Mouse (Mus musculus): ENCODE measurements around the gene Lypd4. TPM values are rescaled to one million over a fixed set of nuclear protein-coding genes. Genes with fewer than 3 reads are reported as not detected.

Gene Lypd4
- total RNA-seq, 2 experiments from 2014 or later: not detected

GRCm38 (mm10) chr7:24887096-24887495, 17.4 kb upstream of the Lypd4 start:
- DNase-seq: no peak

- no peak for DNase-seq
Observed at GRCm38 (mm10) chr7:24886308-24886633, 16.5 kb upstream of the Lypd4 start.

DNA sequence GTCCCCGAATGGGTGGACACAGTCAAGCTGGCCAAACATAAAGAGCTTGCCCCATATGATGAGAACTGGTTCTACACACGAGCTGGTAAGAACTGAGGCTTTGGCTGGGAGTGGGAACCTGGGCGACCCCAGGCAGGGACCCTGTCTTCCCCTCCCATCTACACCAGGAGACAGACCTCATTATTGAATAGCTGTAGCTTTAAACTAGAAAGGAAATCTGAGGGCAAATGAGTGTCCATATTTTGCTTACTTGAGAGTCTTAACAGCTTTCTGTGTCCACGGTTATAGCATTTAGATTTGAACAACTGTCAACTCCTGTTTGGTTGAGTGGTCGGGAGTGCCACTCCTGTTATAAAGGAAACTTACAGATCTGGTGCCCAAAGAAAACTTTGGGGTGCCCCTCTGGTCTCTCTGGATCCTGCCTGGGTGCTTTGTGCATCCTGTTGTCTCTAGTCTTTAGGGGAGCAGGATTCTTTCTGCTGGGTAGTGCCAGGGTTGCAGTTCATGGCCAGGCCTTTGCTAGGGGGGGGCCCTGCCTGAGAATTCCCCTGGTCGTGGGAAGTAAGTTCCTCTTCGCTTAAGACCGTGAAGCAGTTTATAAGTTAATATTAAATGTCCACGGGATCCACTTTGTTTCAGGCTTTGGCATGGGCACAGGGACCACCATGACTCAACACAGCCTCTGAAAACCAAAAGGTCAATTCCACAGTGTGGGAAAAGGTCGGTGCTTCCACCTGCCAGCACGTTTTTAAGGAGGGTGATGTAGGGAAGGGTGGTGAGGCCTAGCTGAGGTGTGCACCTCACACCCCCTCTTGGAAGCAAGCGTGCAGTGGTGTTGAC, 15.9 kb upstream of the Lypd4 start:
- DNase-seq: no peak

DNA sequence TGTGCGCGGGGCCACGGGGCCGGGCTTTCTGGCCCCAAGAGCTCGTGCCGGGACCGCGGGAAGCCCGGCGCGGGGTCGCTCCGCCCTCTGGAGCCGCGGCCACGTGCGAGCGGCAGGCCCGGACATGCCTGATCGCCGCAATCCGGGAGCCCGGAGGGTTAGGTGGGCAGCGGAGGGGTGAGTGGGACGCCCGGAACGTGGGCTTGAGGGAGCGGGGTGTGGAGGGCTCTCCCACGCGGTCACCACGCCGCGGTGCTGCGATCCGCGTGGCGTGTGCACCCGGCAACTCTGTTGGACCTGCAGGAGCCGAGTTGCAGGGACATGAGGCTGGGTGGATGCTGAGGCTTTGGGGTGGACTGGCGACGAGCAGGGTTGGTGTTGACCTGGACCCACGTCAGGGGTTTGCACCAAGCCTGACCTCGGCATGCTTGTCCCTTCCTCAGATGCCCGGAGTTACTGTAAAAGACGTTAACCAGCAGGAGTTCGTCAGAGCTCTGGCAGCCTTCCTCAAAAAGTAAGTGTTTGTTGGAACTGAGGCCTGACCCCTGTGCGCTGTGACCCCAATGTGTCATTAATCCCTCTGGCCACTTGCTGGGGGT, 15.1 kb upstream of the Lypd4 start:
- DNase-seq: no peak

GRCm38 (mm10) chr7:24883896-24884692, 14.4 kb upstream of the Lypd4 start, which contains the start of gene Rps19:
Rps19 (plus strand) TSS chr7:24884371.
- DNase-seq: peak; percentile 99

- no peak for DNase-seq
Observed at GRCm38 (mm10) chr7:24882416-24883199, 12.9 kb upstream of the Lypd4 start.

- no peak for DNase-seq
Observed at GRCm38 (mm10) chr7:24879620-24880019, 9.9 kb upstream of the Lypd4 start.

DNA sequence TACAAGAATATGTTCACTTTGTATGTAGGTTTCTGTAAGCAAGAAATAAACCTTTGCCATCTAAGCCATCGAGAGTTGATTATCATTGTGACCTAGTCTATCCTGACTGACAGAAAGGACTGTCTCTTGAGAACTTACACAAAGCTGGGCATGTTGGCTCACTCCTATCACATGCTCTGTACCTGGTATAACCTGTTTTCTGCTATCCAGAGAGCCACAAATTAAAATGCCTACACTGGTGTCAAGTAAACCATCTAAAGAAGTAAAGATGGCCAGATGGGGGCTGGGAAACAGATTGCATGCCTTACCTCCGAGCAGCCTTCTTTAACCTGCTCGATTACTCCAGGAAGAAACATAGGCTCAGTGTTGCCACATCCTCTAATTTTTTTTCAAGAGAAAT, 7.8 kb upstream of the Lypd4 start:
- no peak for DNase-seq

GRCm38 (mm10) chr7:24869080-24869479, 661 bp downstream of the Lypd4 start:
- DNase-seq: no peak

GRCm38 (mm10) chr7:24864156-24864555, 5.6 kb downstream of the Lypd4 start:
- DNase-seq: no peak

GRCm38 (mm10) chr7:24862853-24863252, 6.9 kb downstream of the Lypd4 start:
- no peak for DNase-seq

DNA sequence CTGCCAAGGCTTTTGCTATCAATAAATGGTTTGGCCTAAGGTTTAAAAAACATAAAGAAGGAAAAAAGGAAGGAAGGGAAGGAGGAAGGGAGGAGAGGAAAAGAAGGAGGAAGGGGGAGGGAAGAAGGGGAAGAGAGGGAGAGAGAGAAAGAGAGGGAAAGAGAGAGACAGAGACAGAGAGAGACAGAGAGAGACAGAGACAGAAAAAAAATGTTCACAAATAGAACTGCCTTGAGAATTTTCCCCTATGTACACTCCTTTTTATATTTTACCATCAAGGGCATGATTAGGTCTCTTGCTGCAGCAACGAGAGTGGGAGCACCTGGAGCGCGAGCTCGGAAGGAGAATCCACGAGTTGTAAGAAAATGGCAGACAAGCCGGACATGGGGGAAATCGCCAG, 7.8 kb downstream of the Lypd4 start, which contains the start of gene Gm9844:
Gm9844 (plus strand) TSS at position 301 of the 400 bp plus-strand sequence.
- no peak for DNase-seq

GRCm38 (mm10) chr7:24859234-24859633, 10.5 kb downstream of the Lypd4 start:
- DNase-seq: no peak

GRCm38 (mm10) chr7:24856460-24857120, 13.2 kb downstream of the Lypd4 start:
- no peak for DNase-seq

GRCm38 (mm10) chr7:24853695-24854094, 16.0 kb downstream of the Lypd4 start:
- no peak for DNase-seq

- no peak for DNase-seq
Observed at GRCm38 (mm10) chr7:24853233-24853563, 16.5 kb downstream of the Lypd4 start.

DNA sequence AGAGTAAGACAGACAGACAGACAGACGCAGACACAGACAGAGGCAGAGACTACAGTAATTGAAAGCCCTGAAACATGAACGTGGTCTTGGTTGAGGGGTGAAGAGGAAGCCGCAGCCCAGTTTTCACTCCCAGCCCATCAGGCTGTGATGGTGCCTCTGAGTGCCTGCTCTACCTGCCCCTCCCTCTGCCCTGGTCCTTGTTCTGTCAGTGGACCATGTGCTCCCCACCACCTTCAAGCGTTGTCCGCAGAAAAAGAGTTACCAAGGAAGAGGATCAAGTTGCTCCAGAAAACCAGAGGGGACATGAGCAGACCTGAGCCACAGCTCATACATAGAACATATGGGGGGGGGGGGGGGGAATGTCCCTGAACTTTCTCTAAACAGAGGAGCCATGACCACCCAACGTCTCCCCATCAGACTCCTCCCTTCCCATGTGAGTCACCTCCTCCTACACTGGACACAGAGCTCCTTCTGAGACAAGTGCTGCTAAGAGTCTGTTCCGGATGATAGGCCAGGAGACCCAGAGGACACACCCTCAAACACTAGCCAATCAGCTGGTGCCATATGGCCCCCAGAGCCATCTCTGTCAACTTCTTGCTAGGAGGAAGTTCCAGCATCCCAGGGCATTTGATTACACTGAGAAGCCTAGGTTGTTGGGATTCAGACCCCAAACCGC, 17.0 kb downstream of the Lypd4 start:
- DNase-seq: no peak

DNA sequence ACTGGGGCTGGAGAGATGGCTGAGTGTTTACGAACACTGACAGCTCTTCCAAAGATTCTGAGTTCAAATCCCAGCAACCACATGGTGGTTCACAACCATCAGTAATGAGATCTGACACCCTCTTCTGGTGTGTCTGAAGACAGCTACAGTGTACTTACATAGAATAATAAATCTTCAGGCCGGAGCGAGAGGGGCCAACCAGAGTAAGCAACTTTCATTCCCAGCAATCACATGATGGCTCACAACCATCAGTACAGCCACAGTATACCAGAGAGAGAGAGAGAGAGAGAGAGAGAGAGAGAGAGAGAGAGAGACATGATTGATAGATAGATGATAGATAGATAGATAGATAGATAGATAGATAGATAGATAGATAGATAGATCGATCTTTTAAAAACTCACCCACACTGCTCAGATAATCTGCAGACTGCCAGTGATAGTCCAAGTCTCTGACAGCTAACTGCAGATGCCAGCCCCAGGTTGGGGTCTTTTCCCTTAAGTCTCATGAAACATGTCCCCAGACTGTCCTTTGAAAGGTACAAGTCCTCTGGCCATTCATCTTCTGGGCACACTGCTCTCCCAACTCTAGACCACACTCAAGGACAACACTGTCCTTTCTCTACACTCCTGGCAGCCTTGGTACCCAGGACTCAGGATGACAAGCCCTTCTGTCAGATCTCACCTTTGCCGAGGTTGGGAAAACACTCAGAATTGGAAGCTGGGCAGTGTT, 18.0 kb downstream of the Lypd4 start:
- DNase-seq: no peak

DNA sequence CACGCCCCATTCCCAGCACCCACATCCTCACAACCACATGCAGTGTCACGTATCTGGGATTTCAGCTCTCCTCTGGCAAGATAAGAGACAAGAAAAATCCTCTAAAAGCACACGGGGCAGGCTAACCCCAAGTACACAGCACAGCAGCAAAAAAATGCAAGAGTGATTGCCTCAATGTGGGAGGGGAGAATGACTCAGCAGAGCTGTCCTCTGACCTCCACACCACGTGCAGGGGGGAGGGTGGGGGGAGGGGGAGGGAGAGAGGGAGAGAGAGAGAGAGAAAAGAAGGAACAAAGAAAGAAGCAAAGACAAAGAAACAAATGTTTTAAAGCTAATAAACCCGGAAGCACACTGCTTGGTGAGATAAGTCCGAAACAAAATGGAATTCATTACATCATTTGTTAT, 18.8 kb downstream of the Lypd4 start:
- no peak for DNase-seq

- DNase-seq: no peak
Observed at GRCm38 (mm10) chr7:24850162-24850561, 19.6 kb downstream of the Lypd4 start.

Measured in gastrocnemius, postnatal 10 days (tissue).